Mouse (Mus musculus) embryonic stem cell, embryonic (primary cell): ENCODE data around the gene Cdk15.

Source experiments
- CTCF ChIA-PET, 4 experiments: fragments of 300-600 bp in 2 of 4; fragments of 350-600 bp in 2 of 4; sonication (Branson Sonifier 250); formaldehyde crosslinking; loops; one replicate each; lab custom pipeline; 2022; ENCODE audit warnings: inconsistent platforms in 2 of 4; lab: Charles Lee
- POLR2A ChIA-PET, 4 experiments: fragments of 300-600 bp in 2 of 4; fragments of 350-600 bp in 2 of 4; sonication (Branson Sonifier 250); formaldehyde crosslinking; loops; one replicate each; lab custom pipeline; 2022; ENCODE audit warnings: antibody characterized with exemption in 4 of 4, inconsistent platforms in 1 of 4; lab: Charles Lee

Gene Cdk15

DNA sequence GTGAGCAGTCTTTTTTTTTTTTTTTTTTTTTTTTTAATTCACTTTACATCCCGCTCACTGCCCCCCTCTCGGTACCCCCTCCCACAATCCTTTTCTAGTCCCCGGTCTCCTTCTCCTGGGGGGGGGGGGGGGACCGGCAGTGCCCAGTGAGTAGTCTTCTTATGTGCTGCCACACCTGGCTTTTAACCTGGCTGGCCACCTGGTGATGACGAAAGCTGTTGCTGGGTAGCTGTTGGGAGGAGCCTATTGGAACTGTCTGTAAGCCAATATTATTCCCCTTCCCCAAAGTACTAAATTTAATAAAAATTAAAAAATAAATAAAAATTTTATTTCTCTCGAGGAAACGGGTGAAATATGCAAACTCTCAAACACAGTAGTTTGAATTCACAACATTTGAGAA, 3.9 kb upstream of the Cdk15 start:
- ChIA-PET CTCF (interaction anchor here in 3 of 4 experiments (0.6 to 2.0 kb wide), 6 partner anchors 8 to 383 kb away, joined by 3 to 12 read pairs (median 4); no protein-coding TSS in a partner anchor), POLR2A (interaction anchor here in 1 of 4 experiments (0.6 to 0.8 kb wide), 3 partner anchors 11 to 173 kb away, joined by 3 read pairs; no protein-coding TSS in a partner anchor)

DNA sequence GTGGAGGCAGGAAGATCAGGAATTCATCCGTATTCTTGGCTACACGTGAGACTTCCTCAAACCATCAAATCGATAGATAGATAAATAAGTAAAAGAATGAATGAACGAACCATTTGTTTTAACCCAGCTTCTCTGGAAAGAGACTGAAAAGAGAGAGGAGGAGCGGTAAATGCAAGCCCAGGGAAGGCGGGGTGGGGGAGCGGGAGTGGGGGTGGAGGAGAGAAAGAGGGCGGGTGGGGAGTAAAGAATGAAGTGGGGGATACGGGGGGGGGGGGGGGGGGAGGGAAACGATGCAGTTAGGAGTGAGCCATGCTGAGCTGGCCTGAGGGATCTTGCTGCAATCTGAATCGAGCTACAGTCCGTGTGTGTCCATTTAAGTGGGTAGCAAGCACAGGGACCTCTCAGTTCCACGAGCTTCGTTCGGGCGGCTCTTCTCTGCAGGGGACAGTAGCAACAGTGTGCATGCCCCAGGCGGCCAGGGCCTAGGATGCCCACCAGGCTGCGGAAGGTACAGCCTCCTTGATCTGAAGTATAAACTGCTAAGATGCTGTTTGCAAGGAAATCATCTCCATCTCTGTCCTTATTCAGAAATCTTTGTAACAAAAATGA, 3.3 kb upstream of the Cdk15 start:
- ChIA-PET CTCF (interaction anchor here in 3 of 4 experiments (0.6 to 2.0 kb wide), 9 partner anchors 9 to 382 kb away, joined by 3 to 13 read pairs (median 4); no protein-coding TSS in a partner anchor), POLR2A (interaction anchor here in 2 of 4 experiments (0.6 to 1.4 kb wide), 8 partner anchors 12 to 282 kb away, joined by 3 to 5 read pairs (median 3); partner anchors contain the start of genes Als2 (in 2 of the 2) and Fzd7 (in 1 of the 2))

GRCm38 (mm10) chr1:59257736-59258135, 1.0 kb downstream of the Cdk15 start:
- POLR2A ChIA-PET, result interaction anchor here in 2 of 4 experiments (1.6 to 2.1 kb wide), 3 partner anchors 12 to 356 kb away, joined by 5 to 14 read pairs (median 5); partner anchors contain the start of gene Als2 (in 1 of the 2)
- CTCF ChIA-PET, result interaction anchor here in 2 of 4 experiments (1.2 to 1.6 kb wide), 2 partner anchors 11 to 356 kb away, joined by 3 to 4 read pairs; no protein-coding TSS in a partner anchor

DNA sequence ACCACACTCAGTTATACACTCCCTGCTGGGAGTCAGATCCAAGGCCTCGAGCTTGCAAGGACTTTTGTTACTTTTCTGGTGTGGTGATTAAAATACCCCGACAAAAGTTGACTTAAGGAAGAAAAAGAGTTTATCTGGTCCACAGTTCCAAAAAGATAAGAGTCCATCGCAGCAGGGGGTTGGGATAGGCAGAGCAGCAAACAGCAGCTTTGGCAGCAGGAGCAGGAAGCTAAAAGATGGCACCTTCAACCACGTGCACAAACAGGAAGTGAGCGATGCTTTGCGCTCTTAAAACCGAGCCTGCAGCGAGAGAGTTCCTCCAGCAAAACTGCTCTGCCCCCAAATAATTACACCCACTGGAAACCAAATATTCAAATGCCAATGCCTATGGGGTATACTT, 12.2 kb downstream of the Cdk15 start:
- ChIA-PET POLR2A (interaction anchor here in 3 of 4 experiments (0.5 to 3.0 kb wide), 8 partner anchors 12 to 345 kb away, joined by 3 to 12 read pairs (median 5); partner anchors contain the start of genes Als2 (in 1 of the 3) and Cdk15 (in 1 of the 3)), CTCF (interaction anchor here in 2 of 4 experiments (0.6 to 1.2 kb wide), 3 partner anchors 12 to 345 kb away, joined by 3 to 4 read pairs (median 3); partner anchors contain the start of gene Cdk15 (in 1 of the 2))

- CTCF ChIA-PET, result interaction anchor here in 2 of 4 experiments (0.6 to 1.1 kb wide), 3 partner anchors 13 to 344 kb away, joined by 3 to 5 read pairs (median 4); partner anchors contain the start of gene Cdk15 (in 1 of the 2)
- POLR2A ChIA-PET, result interaction anchor here in 3 of 4 experiments (0.5 to 3.0 kb wide), 11 partner anchors 9 to 344 kb away, joined by 3 to 12 read pairs (median 4); partner anchors contain the start of genes Als2 (in 2 of the 3) and Cdk15 (in 1 of the 3)
Observed at GRCm38 (mm10) chr1:59269466-59269865, 12.8 kb downstream of the Cdk15 start.

- CTCF ChIA-PET, result interaction anchor here in 1 of 4 experiments (0.7 to 1.0 kb wide), 2 partner anchors 16 to 343 kb away, joined by 4 to 5 read pairs; no protein-coding TSS in a partner anchor
- POLR2A ChIA-PET, result interaction anchor here in 3 of 4 experiments (0.6 to 3.0 kb wide), 9 partner anchors 10 to 343 kb away, joined by 3 to 12 read pairs (median 3); partner anchors contain the start of genes Als2 (in 2 of the 3) and Cdk15 (in 1 of the 3)
Observed at GRCm38 (mm10) chr1:59269951-59270689, 13.4 kb downstream of the Cdk15 start.

- ChIA-PET CTCF (interaction anchor here in 1 of 4 experiments (0.5 to 0.8 kb wide), 2 partner anchors 14 to 478 kb away, joined by 3 to 4 read pairs; no protein-coding TSS in a partner anchor), POLR2A (interaction anchor here in 1 of 4 experiments (0.5 kb wide), 1 partner anchor 270 kb away, joined by 4 read pairs; no protein-coding TSS in a partner anchor)
Observed at GRCm38 (mm10) chr1:59272189-59272588, 15.5 kb downstream of the Cdk15 start.

DNA sequence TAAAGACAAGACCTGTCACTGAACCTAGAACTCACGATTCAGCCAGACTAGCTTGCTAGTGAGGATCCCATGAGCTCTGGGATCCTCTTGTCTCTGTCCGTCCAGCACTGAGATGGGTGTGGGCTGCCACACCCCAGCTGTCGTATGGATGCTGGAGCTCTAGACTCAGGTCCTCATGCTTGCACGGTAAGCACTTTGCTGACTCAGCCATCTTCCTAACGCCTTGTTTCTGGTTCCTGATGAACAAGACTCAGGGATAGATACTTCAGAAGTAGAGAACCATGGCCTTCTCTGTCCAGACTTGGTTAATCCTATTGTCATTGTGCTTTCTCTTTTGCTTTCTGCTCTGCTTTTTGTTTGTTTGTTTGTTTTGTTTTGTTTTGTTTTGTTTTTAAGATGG, 29.2 kb downstream of the Cdk15 start:
- ChIA-PET CTCF (interaction anchor here (0.5 to 1.7 kb wide), 12 partner anchors 8 to 337 kb away, joined by 3 to 7 read pairs (median 4); no protein-coding TSS in a partner anchor), POLR2A (interaction anchor here in 2 of 4 experiments (0.6 to 1.3 kb wide), 4 partner anchors 49 to 294 kb away, joined by 3 to 9 read pairs (median 3); partner anchors contain the start of gene Als2 (in 2 of the 2))

DNA sequence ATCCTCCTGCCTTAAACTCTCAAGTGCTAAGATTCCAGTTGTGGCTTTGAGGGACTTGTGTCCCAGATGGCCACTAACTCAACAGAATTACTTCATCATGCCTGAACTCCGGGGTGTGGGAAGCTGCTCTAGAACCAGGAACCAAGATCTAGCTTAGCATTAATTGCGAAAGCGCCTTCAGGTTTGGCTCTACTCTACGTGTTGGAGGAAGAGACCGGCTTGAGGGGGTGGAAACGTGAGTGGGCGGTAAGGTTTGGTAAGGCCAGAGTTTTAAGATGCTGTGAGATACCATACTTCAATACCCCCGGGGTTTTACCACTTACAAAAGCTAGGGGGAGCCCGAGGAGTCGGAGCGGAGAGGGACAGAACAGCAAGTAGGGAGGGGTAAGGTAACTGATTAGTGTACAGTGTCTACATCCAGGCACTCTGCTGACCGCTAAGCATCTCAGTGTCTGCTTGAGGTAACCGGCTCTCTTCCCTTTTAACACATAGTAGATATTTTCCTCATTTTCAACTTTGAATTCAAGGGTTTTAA, 29.7 kb downstream of the Cdk15 start:
- ChIA-PET POLR2A (interaction anchor here in 3 of 4 experiments (0.5 to 1.1 kb wide), 6 partner anchors 9 to 328 kb away, joined by 3 to 4 read pairs (median 4); partner anchors contain the start of gene Als2 (in 2 of the 3)), CTCF (interaction anchor here (0.5 to 1.7 kb wide), 15 partner anchors 8 to 346 kb away, joined by 3 to 7 read pairs (median 3); no protein-coding TSS in a partner anchor)

- ChIA-PET POLR2A (no interaction called here), CTCF (interaction anchor here in 1 of 4 experiments (1.3 kb wide), 1 partner anchor 344 kb away, joined by 3 read pairs; no protein-coding TSS in a partner anchor)
Observed at GRCm38 (mm10) chr1:59287733-59288132, 31.0 kb downstream of the Cdk15 start.

DNA sequence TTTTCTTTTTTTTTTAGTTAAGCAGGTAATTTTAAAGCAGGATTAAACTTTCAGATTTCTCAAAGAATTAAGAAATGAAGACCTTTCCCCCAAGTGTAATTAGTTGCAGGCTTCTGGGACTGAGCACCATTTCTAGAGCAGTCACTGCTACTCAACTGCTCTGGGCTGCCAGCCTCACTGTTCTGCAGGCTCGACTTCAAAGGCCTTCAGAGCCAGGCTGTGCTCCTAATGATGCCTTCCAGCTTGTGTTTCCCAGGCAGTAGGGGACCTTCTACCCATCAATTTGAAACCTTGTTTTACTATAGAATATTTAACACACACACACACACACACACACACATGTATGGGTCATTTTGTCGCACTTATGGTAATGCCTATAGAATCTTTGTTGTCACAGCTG, 34.9 kb downstream of the Cdk15 start:
- ChIA-PET POLR2A (interaction anchor here in 1 of 4 experiments (0.6 to 1.4 kb wide), 2 partner anchors 205 to 284 kb away, joined by 3 read pairs; no protein-coding TSS in a partner anchor), CTCF (interaction anchor here in 3 of 4 experiments (0.6 to 0.9 kb wide), 3 partner anchors 43 to 332 kb away, joined by 3 to 6 read pairs (median 4); no protein-coding TSS in a partner anchor)

DNA sequence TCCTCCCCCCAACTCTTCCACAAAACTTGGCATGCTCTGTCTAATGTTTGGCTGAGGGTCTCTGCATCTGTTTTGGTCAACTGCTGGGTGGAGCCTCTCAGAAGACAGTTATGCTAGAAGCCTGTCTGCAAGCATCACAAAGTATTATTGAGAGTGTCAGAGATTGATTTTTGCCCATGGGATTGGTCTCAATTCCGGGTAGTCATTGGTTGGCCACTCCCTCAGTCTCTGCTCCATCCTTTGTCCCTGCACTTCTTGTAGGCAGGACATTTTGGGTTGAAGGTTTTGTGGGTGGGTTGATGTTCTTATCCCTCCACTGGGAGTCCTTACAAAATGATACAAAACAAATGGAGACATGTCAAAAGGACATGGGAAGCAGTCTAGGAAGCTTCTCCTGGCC, 39.1 kb downstream of the Cdk15 start:
- CTCF ChIA-PET, result interaction anchor here in 1 of 4 experiments (0.5 kb wide), 1 partner anchor 10 kb away, joined by 5 read pairs; no protein-coding TSS in a partner anchor
- POLR2A ChIA-PET, result interaction anchor here in 1 of 4 experiments (0.6 kb wide), 1 partner anchor 42 kb away, joined by 3 read pairs; no protein-coding TSS in a partner anchor

DNA sequence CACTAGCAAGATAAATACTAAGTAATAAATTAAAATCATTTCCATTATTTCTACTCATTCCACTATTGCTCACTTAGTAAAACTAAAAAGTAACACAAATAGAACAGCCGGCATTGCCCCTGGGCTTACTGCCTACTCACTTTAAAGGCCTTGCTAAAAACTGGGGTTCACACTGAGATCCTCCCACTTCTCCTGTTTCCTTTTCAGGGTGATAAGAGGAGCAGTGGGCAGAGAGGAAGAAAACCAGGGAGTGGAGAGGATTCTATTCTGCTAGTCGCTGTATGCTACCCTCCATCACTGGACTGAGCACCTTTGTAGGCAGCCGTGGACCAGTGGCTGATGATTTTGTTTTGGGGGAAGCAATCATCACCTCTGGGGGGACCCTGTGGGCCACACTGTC, 40.5 kb downstream of the Cdk15 start:
- ChIA-PET CTCF (interaction anchor here in 1 of 4 experiments (0.7 kb wide), 1 partner anchor 20 kb away, joined by 6 read pairs; no protein-coding TSS in a partner anchor), POLR2A (interaction anchor here in 1 of 4 experiments (0.7 kb wide), 1 partner anchor 317 kb away, joined by 4 read pairs; no protein-coding TSS in a partner anchor)

GRCm38 (mm10) chr1:59298491-59299090, 41.9 kb downstream of the Cdk15 start:
- ChIA-PET POLR2A (interaction anchor here in 1 of 4 experiments (0.8 to 1.4 kb wide), 5 partner anchors 23 to 308 kb away, joined by 3 read pairs; partner anchors contain the start of gene Als2), CTCF (interaction anchor here in 2 of 4 experiments (0.7 to 1.1 kb wide), 5 partner anchors 9 to 315 kb away, joined by 3 to 5 read pairs (median 3); no protein-coding TSS in a partner anchor)

DNA sequence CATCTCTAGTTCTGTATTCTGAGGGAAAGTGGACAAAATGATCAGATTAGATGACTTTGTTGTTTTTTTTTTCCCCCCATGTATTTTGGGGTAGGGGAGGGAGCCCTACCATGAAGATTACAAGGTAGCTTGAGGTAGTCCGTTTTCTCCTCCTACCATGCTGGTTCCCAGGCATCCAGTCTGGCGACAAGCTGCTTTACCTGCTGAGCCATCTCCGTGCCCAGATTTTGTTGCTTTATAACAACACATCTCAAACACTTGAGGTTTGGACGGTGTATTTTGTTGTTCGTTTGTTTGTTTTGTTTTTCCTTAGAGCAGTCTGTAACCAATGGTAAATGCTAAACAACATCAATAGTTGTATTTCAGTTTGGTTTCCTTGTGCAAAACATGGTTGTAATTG, 50.6 kb downstream of the Cdk15 start:
- CTCF ChIA-PET, result interaction anchor here in 2 of 4 experiments (0.6 to 1.2 kb wide), 4 partner anchors 9 to 343 kb away, joined by 3 to 4 read pairs (median 3); no protein-coding TSS in a partner anchor
- POLR2A ChIA-PET, result interaction anchor here in 1 of 4 experiments (0.6 kb wide), 1 partner anchor 174 kb away, joined by 3 read pairs; no protein-coding TSS in a partner anchor
